8 mouse cellular contexts compared by ENCODE assay signal in genomic region chr2:119299981-119300818, GRCm38 (mm10). TPM values are rescaled to one million over a fixed set of nuclear protein-coding genes. Genes with fewer than 3 reads are reported as not detected.
A peak's percentile ranks its signal among the peaks of the same experiment; 100 is the strongest.
DNase-seq lines count a peak whose midpoint lies in the region; ATAC-seq and TF ChIP-seq lines count a peak whose summit lies in the region.

No protein-coding gene starts in this region.

- H3K4me2 ChIP-seq in hindbrain, embryonic 14.5 days (replicated peaks): no peak overlapping the region

- peak; percentile 89 for TF ChIP-seq CTCF in testis, adult 2 months (IDR thresholded peaks at IDR 0.05; ENCODE audit: control insufficient read depth, insufficient read depth, insufficient replicate concordance, low read depth, low read length)

- TF ChIP-seq POLR2A in testis, adult 2 months (IDR thresholded peaks at IDR 0.05; ENCODE audit: control insufficient read depth, low read depth, low read length): 0 out of 2 replicates have a peak, but pooled peaks have one; percentile 21

- H3K9ac ChIP-seq in hindbrain, embryonic 14.5 days: no peak overlapping the region

- no peaks in the 10 kb centered on the region for H3K27me3 ChIP-seq in hindbrain, embryonic 14.5 days (ENCODE audit: control insufficient read depth, insufficient read depth, low read length)
- H3K27me3 ChIP-seq in testis, adult 2 months (ENCODE audit: control insufficient read depth, insufficient read depth, low read length): no peaks in the 10 kb centered on the region

- H3K36me3 ChIP-seq in hindbrain, embryonic 14.5 days (replicated peaks; ENCODE audit: control insufficient read depth, insufficient read depth): peaks cover 41% of the 10 kb centered on the region
- H3K36me3 ChIP-seq in testis, adult 2 months (ENCODE audit: control insufficient read depth, insufficient read depth, low read length): peaks cover 1% of the 10 kb centered on the region; the same call in 1 of the 2 replicates

- H3K4me3 ChIP-seq in hindbrain, embryonic 14.5 days (replicated peaks; ENCODE audit: low read length): no peak overlapping the region
- H3K4me3 ChIP-seq in testis, adult 2 months (ENCODE audit: control insufficient read depth, low read depth, low read length): peak overlapping the region; percentile 82

- no peaks in the 10 kb centered on the region for H3K9me3 ChIP-seq in hindbrain, embryonic 14.5 days (ENCODE audit: control insufficient read depth, low read length)

- H3K4me1 ChIP-seq in hindbrain, embryonic 14.5 days (replicated peaks; ENCODE audit: control insufficient read depth, insufficient read depth, low read length): peaks cover 2% of the 10 kb centered on the region; the same call in 1 of the 2 replicates
- peaks cover 24% of the 10 kb centered on the region for H3K4me1 ChIP-seq in testis, adult 2 months (ENCODE audit: control insufficient read depth, insufficient read depth, low read length)

- peak; percentile 63 for DNase-seq in right cerebral cortex, postnatal 14 days
- no peak for DNase-seq in right cerebral cortex, postnatal 25 days
- DNase-seq in cerebellum, adult 8-10 months: peak; percentile 56
- peak; percentile 87 for DNase-seq in forelimb bud, embryonic 11.5 days (ENCODE audit: low read depth, low spot score)
- no peak for DNase-seq in hindbrain, embryonic 14.5 days (ENCODE audit: low spot score)
- peak; percentile 96 for DNase-seq in liver
- DNase-seq in monocyte, adult 2 months (ENCODE audit: low read depth in 1 of 2, low spot score in 2 of 2): peak; percentile 40 to 58

- peak; percentile 54 for ATAC-seq in hindbrain, embryonic 14.5 days (ENCODE audit: low FRiP score)

- 5% methylated on average over 15 of the region's 15 CpGs for WGBS in hindbrain, embryonic 14.5 days

- H3K27ac ChIP-seq in hindbrain, embryonic 14.5 days: peak overlapping the region; percentile 65; the same call in 1 of the 2 replicates
- H3K27ac ChIP-seq in testis, adult 2 months (ENCODE audit: control insufficient read depth, insufficient read depth, low read depth, low read length): peak overlapping the region; percentile 68

RNA-seq across cellular contexts. Expression of gene Vps18, which starts 11.7 kb away (rescaled TPM):
- polyA plus RNA-seq in hindbrain, embryonic 14.5 days (2014; fragmentation: Nextera tagmentation; extraction: Ambion mirVana): 19.3 and 19.7 TPM in 2 replicates
- polyA plus RNA-seq in testis, adult 2 months (2012; rRNA removed): 10.0 and 10.2 TPM in 2 replicates

RNA-seq across cellular contexts. Expression of gene Dll4, which starts 25.4 kb away (rescaled TPM):
- polyA plus RNA-seq in hindbrain, embryonic 14.5 days (2014; fragmentation: Nextera tagmentation; extraction: Ambion mirVana): 3.9 and 4.8 TPM in 2 replicates
- 0.54 and 0.59 TPM in 2 replicates for polyA plus RNA-seq in testis, adult 2 months (2012; rRNA removed)

RNA-seq across cellular contexts. Expression of gene Rhov, which starts 29.1 kb away (rescaled TPM):
- 20.9 and 26.9 TPM in 2 replicates for polyA plus RNA-seq in hindbrain, embryonic 14.5 days (2014; fragmentation: Nextera tagmentation; extraction: Ambion mirVana)
- polyA plus RNA-seq in testis, adult 2 months (2012; rRNA removed): 11.8 and 11.9 TPM in 2 replicates

RNA-seq across cellular contexts. Expression of gene Chac1, which starts 50.8 kb away (rescaled TPM):
- polyA plus RNA-seq in hindbrain, embryonic 14.5 days (2014; fragmentation: Nextera tagmentation; extraction: Ambion mirVana): 8.8 and 10.3 TPM in 2 replicates
- 3.5 and 3.6 TPM in 2 replicates for polyA plus RNA-seq in testis, adult 2 months (2012; rRNA removed)

Comparison
In these comparisons a context has a peak if more than half of its experiments do, and no peak if none do; other contexts are left out.
1. DNase-seq: peak in right cerebral cortex, postnatal 14 days (single experiment), cerebellum, adult 8-10 months (single experiment), forelimb bud, embryonic 11.5 days (single experiment), liver (single experiment) and monocyte, adult 2 months (2 of 2); none in right cerebral cortex, postnatal 25 days (single experiment) and hindbrain, embryonic 14.5 days (single experiment).